Mouse (Mus musculus): ENCODE results near the gene Atxn2.
"Not testable (repeated sequence)": the region's sequence is repeated elsewhere in the genome, so short reads cannot be mapped to it uniquely, and the experiment has no call there.

Gene Atxn2

DNA sequence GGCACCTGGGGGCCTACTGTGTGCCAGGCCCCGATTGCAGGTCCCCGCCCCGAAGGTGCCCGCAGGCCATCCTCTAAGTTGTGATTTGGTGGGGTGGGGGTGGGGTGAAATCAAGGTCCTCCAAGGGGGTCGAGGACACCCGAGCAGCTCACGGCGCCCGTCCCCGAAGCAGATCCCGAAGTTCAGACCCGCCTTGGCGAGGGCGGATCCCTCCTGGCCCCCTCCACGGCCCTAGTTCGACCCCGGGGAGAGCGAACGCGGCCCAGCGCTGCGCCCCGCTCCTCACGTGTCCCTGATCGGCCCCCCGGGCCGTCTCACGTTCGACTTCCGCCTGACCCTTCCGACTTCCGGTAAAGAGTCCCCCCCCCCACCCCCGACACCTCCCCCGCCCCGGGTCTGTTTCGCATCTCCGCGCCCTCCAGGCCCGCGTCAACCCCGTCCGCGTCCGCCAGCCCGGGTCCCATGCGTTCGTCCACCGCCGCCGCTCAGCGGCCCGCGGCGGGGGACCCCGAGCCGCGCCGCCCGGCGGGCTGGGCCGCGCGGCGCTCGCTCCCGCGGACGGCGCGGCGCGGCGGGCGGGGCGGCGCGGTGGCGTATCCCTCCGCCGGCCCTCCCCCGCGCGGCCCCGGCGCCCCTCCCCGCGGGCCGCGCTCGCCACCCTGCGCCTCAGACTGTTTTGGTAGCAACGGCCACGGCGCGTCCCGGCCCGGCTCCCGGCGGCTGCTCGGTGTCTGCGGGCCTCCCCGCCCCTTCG, at the start of gene Atxn2:
TSS of gene Atxn2 (plus strand) at position 164 of the 754 bp plus-strand sequence.
- peak; percentile 92 for DNase-seq (ENCODE audit: low read depth, low spot score)

DNA sequence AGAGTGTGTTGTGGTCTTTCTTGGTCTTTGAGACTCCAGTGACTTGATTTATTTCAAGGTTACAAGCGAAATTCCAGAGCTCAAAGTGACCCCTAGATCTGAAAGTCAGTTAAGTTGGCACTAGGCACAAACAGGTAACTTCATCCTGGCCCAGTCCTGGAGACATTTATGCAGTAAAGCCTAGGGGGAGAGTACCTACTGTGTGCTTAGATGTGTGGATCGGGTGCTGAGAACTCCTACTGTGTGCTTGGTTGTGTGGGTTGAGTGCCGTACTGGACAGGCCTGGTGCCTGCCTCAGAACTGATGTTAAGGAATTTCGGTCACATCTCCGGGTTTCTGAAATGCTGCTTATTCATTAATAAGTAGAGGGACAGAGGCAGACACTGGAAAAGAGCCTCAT, 49.6 kb upstream of the Atxn2 start:
- no peak for DNase-seq (ENCODE audit: low read depth, low spot score)

DNA sequence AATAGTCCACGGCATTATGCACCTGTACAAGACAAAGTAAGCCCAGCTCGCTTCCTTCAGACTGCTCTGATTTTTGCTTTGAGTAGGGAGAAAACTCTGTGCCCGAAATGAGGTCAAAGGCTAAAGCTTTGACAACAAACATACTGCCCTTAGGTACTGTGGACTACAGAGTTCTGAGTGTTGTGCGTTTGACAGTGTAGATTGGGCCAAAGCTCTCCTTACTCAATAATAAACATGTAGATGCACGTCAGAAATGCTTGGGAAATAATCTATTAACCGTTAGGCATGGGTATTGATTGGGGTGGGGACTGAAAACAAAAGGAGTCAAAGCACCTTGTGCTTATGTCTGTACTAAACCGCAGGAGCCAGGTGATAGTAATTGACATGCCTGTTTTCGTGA, 47.7 kb upstream of the Atxn2 start:
- DNase-seq (ENCODE audit: low read depth, low spot score): no peak

DNA sequence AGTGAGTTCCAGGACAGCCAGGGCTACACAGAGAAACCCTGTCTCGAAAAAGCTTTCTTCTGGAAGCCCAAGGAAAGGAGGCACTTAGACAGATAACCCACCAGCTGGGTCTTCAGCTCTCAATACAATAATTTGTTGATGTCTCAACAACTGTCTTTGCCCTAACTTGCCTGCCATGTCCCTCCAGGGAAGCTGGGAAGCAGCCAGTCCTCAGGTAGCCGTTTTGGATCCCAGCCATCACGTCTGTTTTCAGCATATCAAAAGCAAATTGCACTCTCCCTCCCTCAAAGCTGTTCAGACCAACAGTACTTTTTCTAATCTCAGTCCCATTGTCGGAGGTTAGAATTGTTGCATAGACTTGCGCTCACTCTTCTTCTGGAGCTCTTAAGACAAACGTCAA, 47.1 kb upstream of the Atxn2 start:
- no peak for DNase-seq (ENCODE audit: low read depth, low spot score)

DNA sequence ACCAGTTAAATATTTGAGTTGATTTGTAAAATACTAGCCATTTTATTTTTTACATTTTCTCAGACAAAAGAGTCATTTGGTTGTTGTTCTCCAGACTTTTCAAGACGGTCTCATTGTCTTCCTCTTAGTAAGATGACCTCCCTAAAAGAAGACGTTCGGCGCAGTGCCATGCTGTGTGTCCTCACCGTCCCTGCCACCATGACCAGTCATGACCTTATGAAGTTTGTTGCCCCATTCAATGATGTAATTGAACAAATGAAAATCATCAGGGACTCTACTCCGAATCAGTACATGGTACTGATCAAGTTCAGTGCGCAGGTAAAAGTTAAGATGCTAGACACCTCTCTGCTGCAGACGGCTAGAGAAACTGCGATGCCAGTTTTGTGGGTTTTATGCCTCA, 46.2 kb upstream of the Atxn2 start:
- DNase-seq (ENCODE audit: low read depth, low spot score): no peak

DNA sequence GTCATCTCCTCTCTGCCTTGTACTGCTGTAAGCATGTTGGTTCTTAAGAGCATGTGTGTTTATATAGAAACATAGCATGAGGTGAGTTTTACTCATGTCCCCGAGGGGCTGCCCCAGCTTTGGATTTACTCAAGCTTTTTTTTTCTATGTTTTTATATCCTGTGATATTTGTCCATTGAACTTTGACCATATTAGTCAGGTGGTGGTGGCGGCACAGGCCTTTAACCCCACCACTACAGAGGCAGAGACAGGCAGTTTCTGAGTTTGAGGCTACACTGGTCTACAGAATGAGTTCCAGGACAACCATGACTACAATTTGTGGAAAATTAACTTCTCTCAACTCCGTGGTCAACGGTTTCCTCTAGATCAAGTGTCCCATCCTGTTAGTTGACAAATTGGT, 44.1 kb upstream of the Atxn2 start:
- DNase-seq (ENCODE audit: low read depth, low spot score): no peak

DNA sequence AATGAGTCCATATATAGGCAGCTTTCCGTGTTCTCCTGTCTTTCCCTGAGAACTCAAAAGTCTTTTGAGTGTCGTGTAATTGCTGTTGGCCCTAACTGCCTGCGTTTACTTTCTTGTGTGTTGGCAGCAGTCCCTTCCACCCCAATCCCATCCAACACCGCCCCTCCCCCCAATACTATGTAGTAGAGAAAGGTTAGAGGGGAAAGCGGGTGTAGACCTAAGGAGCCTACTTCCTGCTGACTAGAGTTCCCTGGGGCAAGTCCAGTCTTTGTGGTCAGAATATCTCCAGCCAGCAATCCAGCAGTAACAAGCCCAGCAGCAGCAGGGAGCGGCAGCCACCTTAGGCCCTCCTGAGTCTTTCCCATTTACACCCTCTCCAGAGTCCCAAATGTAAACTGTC, 42.7 kb upstream of the Atxn2 start:
- DNase-seq (ENCODE audit: low read depth, low spot score): no peak

DNA sequence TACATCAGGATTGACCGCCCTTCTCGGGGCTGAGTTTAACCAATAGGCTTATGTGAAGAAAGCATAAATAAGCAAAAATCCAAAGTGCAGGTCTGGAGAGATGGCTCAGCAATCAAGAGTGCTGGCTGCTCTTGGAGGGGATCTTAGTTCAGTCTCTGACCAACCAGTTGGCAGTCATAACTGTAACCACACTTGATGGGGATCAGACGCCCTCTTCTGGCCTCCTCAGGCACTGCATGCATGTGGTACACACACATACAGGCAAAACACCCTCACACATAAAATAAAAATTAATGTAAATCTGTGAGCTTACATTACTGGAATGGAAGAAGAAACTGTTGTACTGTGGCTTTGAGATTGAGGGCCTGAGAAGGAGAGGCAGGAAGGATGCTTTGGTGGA, 40.7 kb upstream of the Atxn2 start:
- peak; percentile 19 for DNase-seq (ENCODE audit: low read depth, low spot score)

DNA sequence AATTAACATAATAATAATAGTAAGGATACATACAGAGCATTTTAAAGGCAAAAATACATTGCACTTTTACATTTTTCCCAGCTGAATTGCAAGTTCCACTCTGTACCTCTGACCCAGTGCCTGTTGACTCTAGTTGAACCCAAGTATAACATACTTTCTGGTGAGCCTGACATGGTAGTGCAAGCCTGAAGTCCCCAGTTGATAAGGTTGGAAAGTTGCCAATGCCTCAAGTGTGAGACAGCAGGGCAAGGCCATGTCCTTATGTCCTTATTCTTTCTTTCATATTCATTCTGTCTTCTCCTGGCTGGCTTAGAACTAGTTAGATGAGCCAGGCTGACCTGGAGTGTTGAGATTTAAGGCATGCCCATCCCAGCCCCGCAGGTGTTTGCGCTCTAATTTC, 28.9 kb upstream of the Atxn2 start:
- DNase-seq (ENCODE audit: low read depth, low spot score): no peak

DNA sequence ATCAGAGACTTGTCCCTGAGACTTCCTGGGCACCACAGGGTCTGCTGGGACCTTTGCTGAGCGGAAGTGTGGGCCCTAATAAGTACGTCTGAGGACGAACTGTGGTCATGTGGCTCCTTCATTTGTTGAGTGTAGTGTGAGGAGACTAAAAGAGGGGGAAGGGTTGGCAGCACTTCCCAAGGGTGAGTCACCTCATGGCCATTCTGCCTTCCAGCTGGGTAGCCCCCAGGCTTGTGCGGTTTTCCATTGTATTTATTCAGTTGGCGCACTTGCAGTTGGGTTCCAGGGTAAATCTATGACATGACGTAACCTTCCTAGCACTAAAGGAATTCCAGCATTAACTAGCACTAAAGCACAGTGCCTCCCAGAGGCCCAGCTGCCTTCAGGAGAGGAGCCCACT, 25.6 kb upstream of the Atxn2 start:
- no peak for DNase-seq (ENCODE audit: low read depth, low spot score)

DNA sequence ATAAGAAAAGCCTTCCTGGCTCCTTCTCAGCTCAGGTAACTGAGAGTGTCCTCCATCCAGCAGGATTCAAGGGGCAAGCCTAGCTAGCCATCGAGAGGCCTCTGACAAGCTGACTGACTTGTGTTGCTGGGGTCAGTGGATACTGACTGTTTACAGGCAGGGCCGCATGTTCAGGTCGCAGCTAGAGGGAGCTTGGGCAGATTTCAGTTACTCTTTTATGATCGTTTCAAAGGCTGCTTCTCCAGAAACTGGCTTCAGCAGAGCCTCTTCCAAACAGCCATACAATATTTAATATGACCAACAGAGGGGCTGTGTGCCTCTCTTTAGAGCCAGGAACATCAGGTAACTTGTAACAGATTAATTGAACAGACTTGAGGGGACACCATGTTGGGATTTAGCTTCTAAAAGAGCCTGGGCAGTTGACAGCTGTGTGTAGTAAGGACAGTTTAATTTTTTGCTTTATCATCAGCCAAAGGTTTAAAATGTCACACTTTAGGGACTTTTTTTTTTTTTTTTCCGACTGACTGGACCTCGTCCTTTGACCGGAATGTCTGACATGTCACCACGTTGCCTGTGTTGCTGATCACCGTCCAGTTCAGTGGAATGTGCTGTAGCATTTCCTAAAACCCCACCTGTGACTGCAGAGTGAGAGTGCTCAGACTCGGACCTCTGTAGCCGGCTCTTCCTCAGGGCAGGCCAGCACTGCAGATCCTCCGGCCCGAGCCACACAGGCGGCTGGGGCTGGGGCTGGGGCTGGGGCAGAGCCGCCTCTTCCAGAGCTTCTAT, 24.8 kb upstream of the Atxn2 start:
- DNase-seq (ENCODE audit: low read depth, low spot score): no peak

DNA sequence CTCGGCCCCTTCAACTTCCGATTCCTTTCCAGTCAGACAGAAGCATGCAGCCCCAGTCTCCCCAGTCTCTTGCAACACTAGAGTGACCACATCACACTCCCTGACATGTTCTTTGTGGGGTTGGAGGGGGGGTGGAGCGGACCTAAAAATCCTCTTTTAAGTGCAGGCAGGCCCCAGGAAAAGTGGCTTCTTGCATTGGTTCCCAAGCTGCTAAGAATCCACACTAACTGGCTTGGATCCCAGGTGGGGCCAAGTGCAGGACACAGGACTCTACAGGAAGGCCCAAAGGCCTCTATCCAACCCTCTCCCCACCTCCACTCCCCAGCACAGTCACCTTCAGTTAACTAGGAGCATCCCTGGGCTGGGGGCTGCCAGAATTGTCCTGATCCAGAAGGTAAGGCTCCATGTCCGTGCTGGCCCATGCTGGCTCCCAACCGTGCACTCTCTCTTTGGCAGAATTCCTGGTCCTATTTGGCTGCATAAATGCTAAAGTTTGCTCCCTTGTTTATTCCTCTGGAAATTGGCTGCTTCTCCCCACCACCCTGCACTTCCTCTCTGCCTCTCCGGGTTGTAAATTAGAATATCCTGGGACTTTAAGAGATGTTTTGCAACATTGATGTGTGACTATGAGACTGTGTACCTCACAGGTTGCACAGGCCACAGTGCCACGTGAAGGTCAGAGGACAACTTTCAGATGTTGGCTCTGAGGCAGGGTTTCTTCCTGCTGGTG, 20.5 kb upstream of the Atxn2 start:
- DNase-seq (ENCODE audit: low read depth, low spot score): no peak

DNA sequence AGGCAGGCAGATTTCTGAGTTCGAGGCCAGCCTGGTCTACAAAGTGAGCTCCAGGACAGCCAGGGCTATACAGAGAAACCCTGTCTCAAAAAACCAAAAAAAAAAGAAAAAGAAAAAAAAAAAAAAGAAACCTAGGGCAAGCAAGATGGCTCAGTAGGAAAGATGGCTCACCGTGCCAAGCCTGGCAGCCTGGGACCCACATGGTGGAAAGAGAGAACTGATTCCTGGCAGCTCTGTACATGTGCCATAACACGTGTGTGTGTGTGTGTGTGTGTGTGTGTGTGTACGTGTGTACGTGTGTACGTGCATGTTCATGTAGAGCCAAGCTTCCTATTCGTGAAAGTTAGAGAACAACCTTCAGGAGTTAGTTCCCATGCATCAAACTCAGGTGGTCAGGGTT, 19.7 kb upstream of the Atxn2 start:
- DNase-seq (ENCODE audit: low read depth, low spot score): not testable (repeated sequence)

DNA sequence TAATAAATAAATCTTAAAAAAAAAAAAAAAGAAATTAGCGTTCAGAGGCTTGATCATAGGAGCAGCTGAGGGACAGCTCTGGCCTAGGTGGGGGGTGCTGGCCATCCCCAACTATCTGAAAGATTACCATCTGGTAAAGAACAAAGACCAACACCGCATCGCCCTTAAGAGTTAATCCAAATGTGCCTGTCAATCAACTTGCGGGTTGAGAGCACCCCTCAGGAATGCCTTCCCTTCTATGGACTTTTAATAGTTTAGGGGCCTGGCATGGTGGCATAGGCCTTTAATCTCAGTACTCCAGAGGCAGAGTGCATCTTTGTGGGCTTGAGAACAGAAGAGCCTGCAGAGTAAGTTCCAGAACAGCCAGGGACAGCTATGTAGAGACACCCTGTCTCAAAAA, 18.2 kb upstream of the Atxn2 start:
- no peak for DNase-seq (ENCODE audit: low read depth, low spot score)

DNA sequence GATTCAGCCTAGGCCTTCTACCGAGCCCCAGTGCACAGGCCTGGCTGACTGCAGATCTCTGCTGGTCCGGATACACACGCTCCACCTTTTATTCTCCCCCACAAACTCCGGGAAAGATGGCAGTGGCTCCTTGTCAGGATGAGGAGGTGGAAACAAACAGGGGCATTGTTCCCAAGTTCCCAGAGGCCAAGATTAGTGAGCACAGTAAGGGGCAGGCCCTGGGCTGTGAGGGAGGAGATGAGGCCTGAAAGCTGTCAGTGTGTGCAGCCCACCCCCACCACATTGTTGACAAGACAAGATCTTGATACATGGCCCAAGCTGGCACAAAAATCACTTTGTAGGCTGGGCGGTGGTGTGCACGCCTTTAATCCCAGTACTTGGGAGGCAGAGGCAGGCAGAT, 14.4 kb upstream of the Atxn2 start:
- DNase-seq (ENCODE audit: low read depth, low spot score): peak; percentile 30

DNA sequence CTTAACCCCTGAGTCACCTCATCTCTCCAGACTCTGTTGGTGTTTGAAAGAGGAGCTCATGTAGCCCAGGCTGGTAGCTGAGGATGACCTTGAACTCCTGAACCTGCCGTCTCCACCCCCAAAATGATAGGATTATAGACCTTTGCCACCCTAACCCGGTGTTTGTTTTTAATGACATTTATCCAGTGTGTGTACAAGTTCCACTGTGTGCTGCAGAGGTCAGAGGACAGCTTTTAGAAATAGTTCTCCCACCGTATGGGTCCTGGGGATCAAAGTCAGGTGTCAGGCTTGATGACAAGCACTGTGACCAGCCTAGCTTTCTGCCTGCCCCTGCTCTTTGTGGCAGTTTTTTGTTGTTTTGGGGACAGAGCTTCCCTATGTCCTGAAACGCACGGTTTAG, 11.2 kb upstream of the Atxn2 start:
- no peak for DNase-seq (ENCODE audit: low read depth, low spot score)

DNA sequence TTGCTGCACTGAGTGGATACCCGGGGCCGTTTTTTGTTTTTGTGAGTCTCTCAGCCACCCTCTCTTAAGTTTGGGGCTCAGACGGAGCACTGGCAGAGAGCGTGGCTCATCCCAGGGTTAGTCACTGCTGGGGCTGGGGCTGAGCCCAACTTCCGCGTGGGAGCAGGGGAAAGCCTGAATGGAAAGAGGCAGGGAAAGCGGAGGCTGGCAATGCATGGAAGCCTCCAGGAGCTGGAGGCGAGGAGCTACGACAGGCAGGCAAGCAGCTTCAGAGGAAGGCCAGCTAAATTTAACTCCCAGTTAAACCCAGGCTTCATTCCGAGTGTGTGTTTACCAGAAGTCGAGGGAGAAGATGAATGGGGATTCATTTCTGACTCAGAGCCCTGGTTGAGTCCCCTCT, 10.6 kb upstream of the Atxn2 start:
- DNase-seq (ENCODE audit: low read depth, low spot score): no peak

DNA sequence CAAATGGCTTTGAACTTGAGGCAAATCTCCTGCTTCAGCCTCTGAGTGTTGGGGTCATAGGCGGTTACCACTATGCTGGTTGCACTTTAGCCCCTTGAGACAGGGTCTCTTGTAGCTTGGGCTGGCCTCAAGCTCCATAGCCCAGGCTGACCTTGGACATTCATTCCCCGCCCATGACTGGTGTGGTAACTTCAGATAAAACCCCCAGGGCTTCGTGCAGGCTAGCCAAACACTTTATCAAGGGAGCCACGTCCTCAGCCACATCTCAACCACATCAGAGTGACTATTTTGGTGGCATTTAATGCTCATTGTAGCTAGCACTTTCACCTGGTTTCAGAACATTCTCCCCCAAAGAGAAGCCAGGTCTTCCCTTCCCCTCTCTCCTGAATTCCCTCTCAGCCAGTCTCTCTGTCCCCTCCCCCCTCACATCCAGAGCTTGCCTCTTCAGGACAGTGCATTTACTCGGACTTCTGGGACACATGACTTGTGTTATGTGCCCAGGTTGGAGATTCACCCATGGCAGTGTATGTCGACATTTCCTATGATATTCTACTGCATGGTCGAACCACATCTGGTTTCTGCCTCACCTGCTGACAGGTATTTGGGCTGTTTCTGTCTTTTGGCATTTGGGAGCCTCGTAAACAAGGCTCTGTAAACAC, 9.9 kb upstream of the Atxn2 start:
- no peak for DNase-seq (ENCODE audit: low read depth, low spot score)

DNA sequence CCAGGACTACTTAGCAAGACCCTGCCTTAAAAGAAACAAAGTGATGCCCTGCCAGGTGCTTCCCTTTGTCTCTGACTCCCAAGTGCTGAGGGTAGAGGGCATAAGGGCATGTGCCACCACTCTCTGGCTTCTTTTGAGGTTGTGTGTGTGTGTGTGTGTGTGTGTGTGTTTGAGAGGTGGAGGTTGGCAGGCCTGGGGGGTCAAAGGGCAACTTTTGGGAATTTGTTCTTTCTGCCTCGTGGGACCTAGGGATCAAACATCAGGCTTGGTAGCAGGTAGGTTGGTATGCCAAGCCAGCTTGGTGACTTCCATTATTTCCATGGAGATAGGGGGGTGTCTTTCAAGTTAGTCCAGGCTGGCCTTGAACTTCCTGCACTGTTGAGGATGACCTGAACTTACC, 7.8 kb upstream of the Atxn2 start:
- DNase-seq (ENCODE audit: low read depth, low spot score): no peak

DNA sequence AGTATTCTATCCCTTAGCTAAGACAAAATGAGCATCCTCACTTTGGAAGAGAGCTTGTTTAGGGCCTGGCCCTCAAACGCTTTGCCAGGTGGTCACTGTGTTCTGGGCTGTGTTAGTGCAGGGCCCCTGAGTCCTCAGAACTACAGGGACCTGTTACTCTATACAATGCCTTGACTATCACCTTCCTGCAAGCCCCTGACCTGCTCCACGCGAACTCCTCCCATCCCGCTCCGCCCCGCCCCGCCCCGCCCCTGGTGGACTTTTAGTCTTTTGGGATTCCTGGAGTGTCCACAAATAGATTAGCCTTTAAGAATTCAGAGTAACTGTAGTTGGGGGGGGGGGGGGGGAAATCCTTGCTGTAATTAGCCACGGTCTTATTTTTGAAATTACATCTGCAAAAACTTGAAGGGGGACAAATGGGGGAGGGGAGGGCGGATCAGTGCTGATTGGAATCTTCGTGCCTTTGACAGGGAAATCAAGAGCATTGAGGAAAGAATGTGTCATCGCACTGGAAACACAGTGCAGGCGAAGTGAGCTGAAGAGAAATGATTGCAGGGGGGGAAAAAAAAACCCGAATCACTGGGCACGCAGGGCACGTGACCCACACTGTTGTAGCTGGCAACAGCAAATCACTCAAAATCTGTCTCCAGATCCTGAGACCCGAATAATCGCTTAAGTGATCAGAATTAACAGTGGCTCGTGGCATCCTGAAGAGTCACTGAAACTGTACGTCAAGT, 6.5 kb upstream of the Atxn2 start:
- peak; percentile 28 for DNase-seq (ENCODE audit: low read depth, low spot score)

DNA sequence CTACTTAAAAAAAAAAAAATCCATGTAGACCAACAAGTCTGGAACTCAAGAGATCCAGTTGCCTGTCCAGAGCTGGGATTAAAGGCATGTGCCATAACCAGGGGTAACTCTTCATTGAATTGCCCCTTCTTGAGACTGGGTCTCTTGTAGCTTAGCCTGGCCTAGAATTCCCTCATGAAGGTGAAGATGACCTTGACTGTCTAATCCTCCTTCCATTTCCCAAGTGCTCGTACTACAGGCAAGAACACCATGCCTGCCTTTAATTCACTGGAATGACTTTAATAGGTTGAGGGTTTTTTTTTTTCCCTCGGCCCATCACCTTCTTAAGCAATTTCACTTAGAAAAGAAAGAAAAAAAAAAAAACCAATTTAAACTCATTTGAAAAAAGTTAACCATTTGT, 735 bp upstream of the Atxn2 start:
- DNase-seq (ENCODE audit: low read depth, low spot score): no peak

DNA sequence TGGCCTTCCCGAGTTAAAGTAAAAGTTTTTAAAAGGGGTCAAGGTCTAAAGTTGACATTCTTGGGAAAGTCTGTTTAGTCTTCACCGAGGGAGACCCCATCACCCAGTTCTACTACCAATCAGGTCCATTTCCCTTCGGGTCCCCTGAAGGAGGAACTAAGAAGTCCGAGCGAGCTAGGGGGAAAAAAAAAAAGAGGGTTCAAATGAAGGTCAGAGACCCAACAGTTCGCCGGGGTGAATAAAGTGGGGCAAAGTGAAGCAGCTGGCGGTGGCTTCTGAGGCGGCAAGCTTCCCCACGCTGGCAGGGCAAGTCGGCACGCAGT, 325 bp upstream of the Atxn2 start:
- peak; percentile 64 for DNase-seq (ENCODE audit: low read depth, low spot score)

All from mesoderm, embryonic 11.5 days (tissue).